Mouse (Mus musculus) liver, embryonic 14.5 days (tissue): ENCODE data around the gene Trp53i11. TPM values are rescaled to one million over a fixed set of nuclear protein-coding genes. Genes with fewer than 3 reads are reported as not detected.

Experiments
- ATAC-seq: fragments of 200-750 bp; cut with Nextera tagmentation; 2 replicates; pipeline ENCODE4 v1.8.0; 2017; ENCODE audit warnings: moderate number of reproducible peaks, mild to moderate bottlenecking, moderate library complexity; ENCODE audit not compliant: insufficient read depth
- DNase-seq, 3 experiments: peaks; one replicate each; pipeline ENCODE4 v3.0.0-alpha.2; 2012 to 2013; ENCODE audit warnings: low read depth in 3 of 3, low spot score in 3 of 3
- H3K27ac ChIP-seq: fragments of 300-500 bp; sonication (generic); 2 replicates; pipeline ENCODE4 v1.5.1; 2014; ENCODE audit warnings: moderate library complexity, mild to moderate bottlenecking, control low read depth, inconsistent platforms
- H3K27me3 ChIP-seq: fragments of 300-500 bp; sonication (generic); 2 replicates; pipeline ENCODE4 v1.6.1; 2014; ENCODE audit warnings: mild to moderate bottlenecking, low read length, moderate library complexity; ENCODE audit not compliant: control insufficient read depth, insufficient read depth
- H3K36me3 ChIP-seq: fragments of 300-500 bp; sonication (generic); replicated peaks from 2 replicates; pipeline ENCODE4 v1.6.1; 2014; ENCODE audit warnings: low read depth; ENCODE audit not compliant: control insufficient read depth, insufficient read depth
- H3K4me1 ChIP-seq, 2 experiments: fragments of 200-500 bp in 1 of 2; fragments of 300-500 bp in 1 of 2; sonication (generic) in 1 of 2; replicated peaks; 2 replicates each; pipeline ENCODE4 v1.6.1; 2012 to 2014; ENCODE audit warnings: antibody characterized with exemption in 1 of 2, inconsistent platforms in 1 of 2, low read length in 1 of 2; ENCODE audit not compliant: control insufficient read depth in 2 of 2, insufficient read depth in 2 of 2
- H3K4me2 ChIP-seq: fragments of 300-500 bp; sonication (generic); 2 replicates; pipeline ENCODE4 v1.6.1; 2014; ENCODE audit warnings: low read depth, mild to moderate bottlenecking, control low read depth, moderate library complexity
- H3K4me3 ChIP-seq, 2 experiments: fragments of 200-500 bp in 1 of 2; fragments of 300-500 bp in 1 of 2; sonication (generic) in 1 of 2; 2 replicates each; pipeline ENCODE4 v1.5.1; 2012 to 2014; ENCODE audit warnings: low read depth in 2 of 2, low read length in 2 of 2, mild to moderate bottlenecking in 2 of 2, control low read depth in 1 of 2, inconsistent platforms in 1 of 2, moderate library complexity in 1 of 2; ENCODE audit not compliant: insufficient read depth in 1 of 2
- H3K9ac ChIP-seq: fragments of 300-500 bp; sonication (generic); replicated peaks from 2 replicates; pipeline ENCODE4 v1.6.1; 2014; ENCODE audit warnings: mild to moderate bottlenecking, control low read depth, moderate library complexity
- H3K9me3 ChIP-seq: fragments of 300-500 bp; sonication (generic); 2 replicates; pipeline ENCODE4 v1.6.1; 2016; ENCODE audit warnings: low read length, mixed read lengths; ENCODE audit not compliant: control insufficient read depth
- CTCF ChIP-seq: IDR thresholded peaks from 2 replicates; pipeline ENCODE4 v1.5.1; 2016; ENCODE audit warnings: antibody characterized with exemption, low read depth, control low read depth
- EP300 ChIP-seq: IDR thresholded peaks from 2 replicates; pipeline ENCODE4 v1.6.1; 2016; ENCODE audit warnings: antibody characterized with exemption, low read depth
- WGBS: fragments of 180-500 bp; shearing (Covaris S2); extraction: QIAGEN DNeasy Blood & Tissue Kit; methylation state at CpG from one replicate; pipeline ENCODE4 v1.1.7; 2014; ENCODE audit not compliant: insufficient replicate concordance; 5-methylcytosine and 5-hydroxymethylcytosine counted together
- polyA plus RNA-seq, 2 experiments: library from polyadenylated mRNA; depleted of rRNA in 1 of 2; stranded (reverse) in 1 of 2; unstranded in 1 of 2; fragments of >200 nt; fragmentation: Nextera tagmentation in 1 of 2; extraction: Ambion mirVana in 1 of 2; gene quantifications; 2 replicates each; pipeline versions ENCODE4 v1.2.1 to v1.2.3; 2012 to 2014

Trp53i11 gene
- polyA plus RNA-seq, 2 experiments: 1.9 TPM

- ATAC-seq (no peak), DNase-seq (no peak)
- no peak for TF ChIP-seq EP300
- TF ChIP-seq CTCF: no peak
Measured at GRCm38 (mm10) chr2:93232141-93232540, 44.8 kb downstream of the Trp53i11 start.

GRCm38 (mm10) chr2:93237055-93237454 is 49.7 kb downstream of the Trp53i11 start:
- H3K9ac ChIP-seq: no peak overlapping the region

More at GRCm38 (mm10) chr2:93232141-93232540, 44.8 kb downstream of the Trp53i11 start:
- Histone ChIP-seq H3K9ac (no peak overlapping the region), H3K9me3 (no peaks in the 10 kb centered on the region), H3K4me3 (no peak overlapping the region), H3K27ac (no peak overlapping the region), H3K4me2 (no peak overlapping the region), H3K4me1 (no peaks in the 10 kb centered on the region), H3K36me3 (no peaks in the 10 kb centered on the region), H3K27me3 (no peaks in the 10 kb centered on the region)
- WGBS: 35% methylated on average over 1 of the region's 1 CpGs

GRCm38 (mm10) chr2:93238864-93239263 is 51.5 kb downstream of the Trp53i11 start:
- Histone ChIP-seq H3K27ac (no peak overlapping the region), H3K4me3 (no peak overlapping the region), H3K9ac (no peak overlapping the region), H3K36me3 (no peaks in the 10 kb centered on the region), H3K27me3 (no peaks in the 10 kb centered on the region), H3K9me3 (no peaks in the 10 kb centered on the region), H3K4me1 (no peaks in the 10 kb centered on the region), H3K4me2 (no peak overlapping the region)
- ATAC-seq: no peak
- WGBS: 61% methylated on average over 6 of the region's 6 CpGs
- TF ChIP-seq CTCF (no peak), EP300 (no peak)
- no peak for DNase-seq

More at GRCm38 (mm10) chr2:93237055-93237454, 49.7 kb downstream of the Trp53i11 start:
- H3K27me3 ChIP-seq: no peaks in the 10 kb centered on the region
- H3K4me3 ChIP-seq: no peak overlapping the region
- ATAC-seq (no peak), DNase-seq (no peak)
- no peaks in the 10 kb centered on the region for H3K4me1 ChIP-seq
- H3K36me3 ChIP-seq: no peaks in the 10 kb centered on the region
- H3K9me3 ChIP-seq: no peaks in the 10 kb centered on the region
- 56% methylated on average over 1 of the region's 1 CpGs for WGBS
- H3K4me2 ChIP-seq: no peak overlapping the region
- TF ChIP-seq CTCF: no peak
- TF ChIP-seq EP300: no peak
- H3K27ac ChIP-seq: no peak overlapping the region

- Histone ChIP-seq H3K4me2 (no peak overlapping the region), H3K9ac (no peak overlapping the region), H3K4me1 (no peaks in the 10 kb centered on the region), H3K27ac (no peak overlapping the region), H3K9me3 (no peaks in the 10 kb centered on the region), H3K27me3 (no peaks in the 10 kb centered on the region), H3K4me3 (no peak overlapping the region), H3K36me3 (no peaks in the 10 kb centered on the region)
- ATAC-seq (no peak), DNase-seq (no peak)
- no peak for TF ChIP-seq CTCF
- no peak for TF ChIP-seq EP300
- WGBS: 65% methylated on average over 5 of the region's 5 CpGs
Measured at GRCm38 (mm10) chr2:93242166-93242565, 54.8 kb downstream of the Trp53i11 start.

GRCm38 (mm10) chr2:93243439-93244089 is 56.2 kb downstream of the Trp53i11 start:
- Histone ChIP-seq H3K9me3 (no peaks in the 10 kb centered on the region), H3K27me3 (no peaks in the 10 kb centered on the region), H3K27ac (no peak overlapping the region), H3K36me3 (no peaks in the 10 kb centered on the region), H3K9ac (no peak overlapping the region), H3K4me3 (no peak overlapping the region), H3K4me2 (no peak overlapping the region), H3K4me1 (no peaks in the 10 kb centered on the region)
- DNase-seq (no peak), ATAC-seq (no peak)
- TF ChIP-seq CTCF (no peak), EP300 (no peak)
- WGBS: 58% methylated on average over 11 of the region's 11 CpGs
